Mouse (Mus musculus) lung, embryonic 14.5 days (tissue): ENCODE measurements around the gene Tmem115. TPM values are rescaled to one million over a fixed set of nuclear protein-coding genes. Genes with fewer than 3 reads are reported as not detected.
A peak's percentile ranks its signal among the peaks of the same experiment; 100 is the strongest.

Experiments
- ATAC-seq: fragments of 200-750 bp; cut with Nextera tagmentation; 2 replicates; pipeline ENCODE4 v1.8.0; 2017; ENCODE audit warnings: mild to moderate bottlenecking, moderate TSS enrichment, moderate library complexity; ENCODE audit not compliant: insufficient read depth
- DNase-seq: peaks from one replicate; pipeline ENCODE4 v3.0.0-alpha.2; 2015
- H3K27ac ChIP-seq: fragments of 300-500 bp; sonication (generic); 2 replicates; pipeline ENCODE4 v1.5.1; 2014; ENCODE audit warnings: low read depth, mild to moderate bottlenecking, moderate library complexity
- H3K27me3 ChIP-seq: fragments of 300-500 bp; sonication (generic); 2 replicates; pipeline ENCODE4 v1.6.1; 2014; ENCODE audit warnings: low read length, control low read depth; ENCODE audit not compliant: insufficient read depth
- H3K36me3 ChIP-seq: fragments of 300-500 bp; sonication (generic); 2 replicates; pipeline ENCODE4 v1.6.1; 2014; ENCODE audit warnings: control low read depth; ENCODE audit not compliant: insufficient read depth
- H3K4me1 ChIP-seq: fragments of 300-500 bp; sonication (generic); 2 replicates; pipeline ENCODE4 v1.6.1; 2014; ENCODE audit warnings: antibody characterized with exemption, control low read depth; ENCODE audit not compliant: insufficient read depth
- H3K4me2 ChIP-seq: fragments of 300-500 bp; sonication (generic); 2 replicates; pipeline ENCODE4 v1.6.1; 2014; ENCODE audit warnings: mild to moderate bottlenecking
- H3K4me3 ChIP-seq: fragments of 300-500 bp; sonication (generic); 2 replicates; pipeline ENCODE4 v1.5.1; 2014; ENCODE audit warnings: low read depth, low read length
- H3K9ac ChIP-seq: fragments of 300-500 bp; sonication (generic); 2 replicates; pipeline ENCODE4 v1.6.1; 2014
- H3K9me3 ChIP-seq: fragments of 300-500 bp; sonication (generic); 2 replicates; pipeline ENCODE4 v1.6.1; 2016; ENCODE audit warnings: low read depth, low read length, control low read depth
- CTCF ChIP-seq: IDR thresholded peaks from 2 replicates; pipeline ENCODE4 v1.5.1; 2016; ENCODE audit warnings: antibody characterized with exemption, low read depth
- WGBS: fragments of 180-500 bp; shearing (Covaris S2); extraction: QIAGEN DNeasy Blood & Tissue Kit; methylation state at CpG from one replicate; pipeline ENCODE4 v1.1.7; 2014; 5-methylcytosine and 5-hydroxymethylcytosine counted together
- polyA plus RNA-seq: library from polyadenylated mRNA; unstranded; fragments of >200 nt; fragmentation: Nextera tagmentation; extraction: Ambion mirVana; gene quantifications from 2 replicates; pipeline ENCODE4 v1.2.1, GENCODE M21; 2014

The Tmem115 gene
- polyA plus RNA-seq, 1 experiment from 2014 or later = 45.3 TPM

- Histone ChIP-seq H3K27ac (no peak overlapping the region), H3K9ac (no peak overlapping the region), H3K36me3 (peaks cover 38% of the 10 kb centered on the region), H3K9me3 (no peaks in the 10 kb centered on the region), H3K4me3 (no peak overlapping the region; the same call in 1 of the 2 replicates), H3K4me2 (peak overlapping the region; percentile 13; the same call in 1 of the 2 replicates), H3K27me3 (no peaks in the 10 kb centered on the region), H3K4me1 (peaks cover 8% of the 10 kb centered on the region; the same call in 1 of the 2 replicates)
- WGBS = 84% methylated on average over 5 of the region's 5 CpGs
- no peak for ATAC-seq
- no peak for DNase-seq
- TF ChIP-seq CTCF = no peak
Observed at GRCm38 (mm10) chr9:107586504-107586903, 52.8 kb downstream of the Tmem115 start.

DNA sequence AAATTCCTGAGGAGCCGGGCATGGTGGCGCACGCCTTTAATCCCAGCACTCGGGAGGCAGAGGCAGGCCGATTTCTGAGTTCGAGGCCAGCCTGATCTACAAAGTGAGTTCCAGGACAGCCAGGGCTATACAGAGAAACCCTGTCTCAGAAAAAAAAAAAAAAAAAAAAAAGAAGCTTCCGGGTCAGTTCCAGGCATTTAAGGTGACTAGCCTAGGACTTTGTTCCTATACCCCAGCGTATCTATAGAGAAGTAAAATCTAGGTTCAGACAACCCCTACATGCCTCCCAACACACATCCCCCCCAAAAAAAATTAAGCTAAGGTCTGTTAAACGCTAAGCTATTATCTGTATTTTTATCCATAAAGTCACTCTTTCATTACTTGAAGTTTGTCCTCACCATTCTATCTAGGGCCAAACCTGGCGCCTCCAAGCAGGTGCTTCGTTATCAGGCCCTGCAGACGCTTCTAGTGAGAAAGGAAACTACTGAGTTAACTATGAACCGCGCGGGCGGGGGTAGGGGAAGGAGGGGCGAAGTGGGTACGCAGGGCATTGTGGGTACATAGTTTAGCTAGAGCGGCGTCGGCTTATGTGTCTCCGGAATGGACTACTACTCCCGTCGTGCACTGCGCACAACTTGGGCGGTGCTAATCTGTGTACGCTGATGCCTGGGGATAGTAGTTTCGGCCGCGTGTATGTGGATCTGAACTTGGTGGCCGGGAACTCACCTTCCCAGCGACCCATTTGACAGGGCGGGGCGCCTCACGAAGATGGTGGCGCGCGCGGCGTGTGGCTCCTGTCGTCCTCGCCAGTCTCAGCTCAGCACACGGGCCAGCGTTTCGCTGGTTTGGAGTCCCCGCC is 53.5 kb downstream of the Tmem115 start, which contains the start of gene Ifrd2:
Gene Ifrd2 (plus strand): TSS at position 669 of the 859 bp plus-strand sequence.
- Histone ChIP-seq H3K9me3 (no peaks in the 10 kb centered on the region), H3K4me3 (peak within 1 kb of the TSS; percentile 78), H3K4me1 (peaks cover 8% of the 10 kb centered on the region; the same call in 1 of the 2 replicates), H3K36me3 (peaks cover 45% of the 10 kb centered on the region), H3K4me2 (peak within 1 kb of the TSS; percentile 96), H3K27ac (peak within 1 kb of the TSS; percentile 50; the same call in 1 of the 2 replicates), H3K27me3 (no peaks in the 10 kb centered on the region), H3K9ac (peak within 1 kb of the TSS; percentile 68)
- no peak for TF ChIP-seq CTCF
- ATAC-seq = peak; percentile 97
- 13% methylated on average over 46 of the region's 46 CpGs for WGBS
- DNase-seq = peak; percentile 99

- ATAC-seq (no peak), DNase-seq (peak; percentile 73)
- Histone ChIP-seq H3K9me3 (no peaks in the 10 kb centered on the region), H3K36me3 (peaks cover 49% of the 10 kb centered on the region), H3K4me1 (peaks cover 8% of the 10 kb centered on the region; the same call in 1 of the 2 replicates), H3K27me3 (no peaks in the 10 kb centered on the region), H3K4me2 (peak overlapping the region; percentile 96), H3K4me3 (peak overlapping the region; percentile 78), H3K9ac (peak overlapping the region; percentile 68), H3K27ac (peak overlapping the region; percentile 50; the same call in 1 of the 2 replicates)
- TF ChIP-seq CTCF = no peak
- 1% methylated on average over 33 of the region's 33 CpGs for WGBS
Observed at GRCm38 (mm10) chr9:107587833-107588639, 54.3 kb downstream of the Tmem115 start.

Other genes with a start within 250 kb of the Tmem115 start
- 7.8 and 8.3 TPM in 2 replicates for gene Mapkapk3, start 244.1 kb upstream of the Tmem115 start, polyA plus RNA-seq
- 8.5 and 9.2 TPM in 2 replicates for gene Cish, start 237.9 kb upstream of the Tmem115 start, polyA plus RNA-seq
- gene Hemk1, start 195.6 kb upstream of the Tmem115 start, polyA plus RNA-seq = 9.8 and 11.3 TPM in 2 replicates
- 0.27 and 0.28 TPM in 2 replicates for gene 6430571L13Rik, start 193.3 kb upstream of the Tmem115 start, polyA plus RNA-seq
- gene Cacna2d2, start 134.3 kb upstream of the Tmem115 start, polyA plus RNA-seq = 0.18 TPM in 1 of 2 replicates, not detected in the other
- 22.9 and 23.0 TPM in 2 replicates for gene Cyb561d2, start 8.2 kb downstream of the Tmem115 start, polyA plus RNA-seq
- 32.9 and 34.6 TPM in 2 replicates for gene Nprl2, start 8.3 kb downstream of the Tmem115 start, polyA plus RNA-seq
- gene Zmynd10, start 13.4 kb downstream of the Tmem115 start, polyA plus RNA-seq = 1.1 and 1.2 TPM in 2 replicates
- gene Rassf1, start 17.6 kb downstream of the Tmem115 start, polyA plus RNA-seq = 51.3 and 54.1 TPM in 2 replicates
- gene Tusc2, start 29.3 kb downstream of the Tmem115 start, polyA plus RNA-seq = 38.2 and 39.0 TPM in 2 replicates
- gene Hyal2, start 34.0 kb downstream of the Tmem115 start, polyA plus RNA-seq = 126 and 129 TPM in 2 replicates
- gene Hyal1, start 43.0 kb downstream of the Tmem115 start, polyA plus RNA-seq = 5.2 and 5.9 TPM in 2 replicates
- gene Naa80, start 44.9 kb downstream of the Tmem115 start, polyA plus RNA-seq = 14.7 and 17.2 TPM in 2 replicates
- 0.73 and 1.4 TPM in 2 replicates for gene Hyal3, start 46.9 kb downstream of the Tmem115 start, polyA plus RNA-seq
- gene Ifrd2, start 53.7 kb downstream of the Tmem115 start, polyA plus RNA-seq = 57.9 and 64.6 TPM in 2 replicates
- 5.1 and 5.3 TPM in 2 replicates for gene Sema3b, start 75.3 kb downstream of the Tmem115 start, polyA plus RNA-seq
- gene Gnai2, start 101.4 kb downstream of the Tmem115 start, polyA plus RNA-seq = 408 and 419 TPM in 2 replicates
- 3.6 and 4.8 TPM in 2 replicates for gene Slc38a3, start 135.6 kb downstream of the Tmem115 start, polyA plus RNA-seq
- gene Gnat1, start 145.8 kb downstream of the Tmem115 start, polyA plus RNA-seq = 0.72 and 0.89 TPM in 2 replicates
- gene Sema3f, start 176.5 kb downstream of the Tmem115 start, polyA plus RNA-seq = 16.7 and 22.1 TPM in 2 replicates
- 176 and 184 TPM in 2 replicates for gene Rbm5, start 237.1 kb downstream of the Tmem115 start, polyA plus RNA-seq